Mouse (Mus musculus) common myeloid progenitor, adult 5-6 weeks (primary cell): ENCODE measurements around the gene Msi1. TPM values are rescaled to one million over a fixed set of nuclear protein-coding genes. Genes with fewer than 3 reads are reported as not detected.

Experiments
- total RNA-seq: library from RNA; stranded (forward); fragments of 200-1000, 187-1606 nt; gene quantifications from 2 replicates; pipeline ENCODE4 v1.2.3, GENCODE M21; 2017

Msi1 gene
- total RNA-seq, 1 experiment from 2014 or later = not detected

Other genes starting within 250 kb of the Msi1 start
- not detected in 2 replicates for gene Cabp1, start 235.2 kb upstream of the Msi1 start, total RNA-seq
- gene Pop5, start 193.8 kb upstream of the Msi1 start, total RNA-seq = 75.6 and 104 TPM in 2 replicates
- 56.3 and 72.0 TPM in 2 replicates for gene Rnf10, start 156.7 kb upstream of the Msi1 start, total RNA-seq
- gene Coq5, start 149.9 kb upstream of the Msi1 start, total RNA-seq = 38.4 and 43.7 TPM in 2 replicates
- 257 and 310 TPM in 2 replicates for gene Dynll1, start 128.6 kb upstream of the Msi1 start, total RNA-seq
- 74.3 and 92.1 TPM in 2 replicates for gene Srsf9, start 102.4 kb upstream of the Msi1 start, total RNA-seq
- 15.0 and 19.9 TPM in 2 replicates for gene Gatc, start 88.4 kb upstream of the Msi1 start, total RNA-seq
- 18.7 and 19.6 TPM in 2 replicates for gene Triap1, start 88.4 kb upstream of the Msi1 start, total RNA-seq
- gene Cox6a1, start 80.6 kb upstream of the Msi1 start, total RNA-seq = 79.8 and 95.6 TPM in 2 replicates
- gene Pla2g1b, start 36.7 kb downstream of the Msi1 start, total RNA-seq = not detected in 2 replicates
- gene Sirt4, start 55.1 kb downstream of the Msi1 start, total RNA-seq = 3.6 and 14.3 TPM in 2 replicates
- 31.2 and 72.4 TPM in 2 replicates for gene Pxn, start 77.1 kb downstream of the Msi1 start, total RNA-seq
- 1,584 and 1,794 TPM in 2 replicates for gene Rplp0, start 129.9 kb downstream of the Msi1 start, total RNA-seq
- 32.6 and 41.8 TPM in 2 replicates for gene Gcn1l1, start 135.7 kb downstream of the Msi1 start, total RNA-seq
- 38.2 and 38.4 TPM in 2 replicates for gene Rab35, start 202.3 kb downstream of the Msi1 start, total RNA-seq